Mouse (Mus musculus) MEL (cell line): Measurements from ENCODE around the gene Men1. TPM values are rescaled to one million over a fixed set of nuclear protein-coding genes. Genes with fewer than 3 reads are reported as not detected.
A peak's percentile ranks its signal among the peaks of the same experiment; 100 is the strongest.
"Not testable (repeated sequence)": the region's sequence is repeated elsewhere in the genome, so short reads cannot be mapped to it uniquely, and the experiment has no call there.

ENCODE experiments used
- DNase-seq: peaks from one replicate; pipeline ENCODE4 v3.0.0; 2011; ENCODE audit warnings: low read depth, low spot score
- H3K27ac ChIP-seq: 2 replicates; pipeline ENCODE4 v1.5.1; 2012; ENCODE audit warnings: low read depth, mild to moderate bottlenecking, control low read depth, low read length, moderate library complexity; ENCODE audit not compliant: control insufficient read depth
- H3K27me3 ChIP-seq, 2 experiments: fragments of 150-350 bp in 1 of 2; sonication (generic) in 1 of 2; 2 replicates each; pipeline ENCODE4 v1.6.1; 2012; ENCODE audit warnings: low read length in 2 of 2, mild to moderate bottlenecking in 2 of 2, improper control_type of control experiment in 1 of 2, moderate library complexity in 1 of 2; ENCODE audit not compliant: insufficient read depth in 2 of 2, control insufficient read depth in 1 of 2
- H3K36me3 ChIP-seq, 2 experiments: 2 replicates each; pipeline ENCODE4 v1.6.1; 2012 to 2014; ENCODE audit warnings: low read length in 2 of 2, improper control_type of control experiment in 1 of 2, inconsistent platforms in 1 of 2, mild to moderate bottlenecking in 1 of 2; ENCODE audit not compliant: insufficient read depth in 2 of 2, control insufficient read depth in 1 of 2
- H3K4me1 ChIP-seq, 2 experiments: fragments of 150-350 bp in 1 of 2; sonication (generic) in 1 of 2; 2 replicates each; pipeline ENCODE4 v1.6.1; 2012; ENCODE audit warnings: low read length in 2 of 2, improper control_type of control experiment in 1 of 2, mild to moderate bottlenecking in 1 of 2; ENCODE audit not compliant: insufficient read depth in 2 of 2, control insufficient read depth in 1 of 2
- H3K4me3 ChIP-seq, 2 experiments: fragments of 150-350 bp in 1 of 2; sonication (generic) in 1 of 2; 2 replicates each; pipeline ENCODE4 v1.5.1; 2012; ENCODE audit warnings: low read depth in 2 of 2, low read length in 2 of 2, mild to moderate bottlenecking in 2 of 2, moderate library complexity in 2 of 2, control low read depth in 1 of 2, improper control_type of control experiment in 1 of 2; ENCODE audit not compliant: control insufficient read depth in 1 of 2, insufficient read depth in 1 of 2
- H3K79me2 ChIP-seq: 2 replicates; pipeline ENCODE4 v1.6.1; 2012; ENCODE audit warnings: mild to moderate bottlenecking, low read length, moderate library complexity; ENCODE audit not compliant: control insufficient read depth, poor library complexity, insufficient read depth
- H3K9ac ChIP-seq: 2 replicates; pipeline ENCODE4 v1.6.1; 2012; ENCODE audit warnings: low read depth, mild to moderate bottlenecking, control low read depth, low read length, moderate library complexity; ENCODE audit not compliant: control insufficient read depth, poor library complexity, severe bottlenecking
- H3K9me3 ChIP-seq: fragments of 150-350 bp; sonication (generic); replicated peaks from 2 replicates; pipeline ENCODE4 v1.6.1; 2012; ENCODE audit warnings: mild to moderate bottlenecking, low read length, improper control_type of control experiment, moderate library complexity; ENCODE audit not compliant: insufficient read depth
- CTCF ChIP-seq, 3 experiments: IDR thresholded peaks in 2 of 3; conservative IDR thresholded peaks in 1 of 3; 2 replicates each; pipeline ENCODE4 v1.5.1; 2011 to 2012; ENCODE audit warnings: low read length in 3 of 3, low read depth in 2 of 3, mild to moderate bottlenecking in 2 of 3, improper control_type of control experiment in 1 of 3, inconsistent platforms in 1 of 3, mixed read lengths in 1 of 3, moderate library complexity in 1 of 3; ENCODE audit not compliant: control insufficient read depth in 1 of 3, insufficient read depth in 1 of 3, poor library complexity in 1 of 3, severe bottlenecking in 1 of 3
- E2F4 ChIP-seq: IDR thresholded peaks from 2 replicates; pipeline ENCODE4 v1.6.1; 2011; ENCODE audit warnings: low read depth, low read length, improper control_type of control experiment, borderline replicate concordance
- HCFC1 ChIP-seq: IDR thresholded peaks from 2 replicates; pipeline ENCODE4 v1.6.1; 2012; ENCODE audit warnings: low read depth, mild to moderate bottlenecking, inconsistent platforms, low read length, improper control_type of control experiment, moderate library complexity
- JUND ChIP-seq: IDR thresholded peaks from 2 replicates; pipeline ENCODE4 v1.6.1; 2011; ENCODE audit warnings: low read depth, mild to moderate bottlenecking, improper control_type of control experiment, low read length
- KAT2A ChIP-seq: conservative IDR thresholded peaks from 2 replicates; pipeline ENCODE4 v1.6.1; 2012; ENCODE audit warnings: low read depth, low read length, improper control_type of control experiment, inconsistent platforms
- MAX ChIP-seq: IDR thresholded peaks from 2 replicates; pipeline ENCODE4 v1.6.1; 2011; ENCODE audit warnings: low read length, improper control_type of control experiment
- MEF2A ChIP-seq: IDR thresholded peaks from 2 replicates; pipeline ENCODE4 v1.6.1; 2014; ENCODE audit warnings: low read depth, mild to moderate bottlenecking, inconsistent platforms, low read length, improper control_type of control experiment; ENCODE audit not compliant: poor library complexity, insufficient replicate concordance, severe bottlenecking; ENCODE audit errors: extremely low read depth
- MYB ChIP-seq: IDR thresholded peaks from 2 replicates; pipeline ENCODE4 v1.6.1; 2011; ENCODE audit warnings: mild to moderate bottlenecking, low read depth, low read length, improper control_type of control experiment
- NELFE ChIP-seq: IDR thresholded peaks from 2 replicates; pipeline ENCODE4 v1.6.1; 2011; ENCODE audit warnings: low read depth, low read length, improper control_type of control experiment
- RAD21 ChIP-seq: IDR thresholded peaks from 2 replicates; pipeline ENCODE4 v1.6.1; 2011; ENCODE audit warnings: mild to moderate bottlenecking, low read depth, low read length, improper control_type of control experiment
- TBP ChIP-seq: IDR thresholded peaks from 2 replicates; pipeline ENCODE4 v1.8.0; 2011; ENCODE audit warnings: low read depth, low read length, improper control_type of control experiment
- ZKSCAN1 ChIP-seq: IDR thresholded peaks from 2 replicates; pipeline ENCODE4 v1.6.1; 2012; ENCODE audit warnings: low read depth, mild to moderate bottlenecking, inconsistent platforms, low read length, improper control_type of control experiment, moderate library complexity
- polyA plus RNA-seq, 2 experiments: library from polyadenylated mRNA; stranded (reverse) in 1 of 2; unstranded in 1 of 2; fragments of >175 nt in 1 of 2; fragments of >200 nt in 1 of 2; gene quantifications; 2 replicates each; pipeline versions ENCODE4 v1.2.1 to v1.2.4; 2012; ENCODE audit warnings: low replicate concordance in 2 of 2, low read depth in 1 of 2; ENCODE audit not compliant: insufficient read length in 2 of 2, insufficient read depth in 1 of 2, missing spikeins in 1 of 2
- total RNA-seq: library from RNA; depleted of rRNA; stranded (reverse); fragments of 300-350 nt; gene quantifications from 2 replicates; pipeline ENCODE4 v1.2.3, GENCODE M21; 2012

Men1 gene
- total and polyA plus RNA-seq, 3 experiments, result 39.4 to 132 TPM; not detected in 1

DNA sequence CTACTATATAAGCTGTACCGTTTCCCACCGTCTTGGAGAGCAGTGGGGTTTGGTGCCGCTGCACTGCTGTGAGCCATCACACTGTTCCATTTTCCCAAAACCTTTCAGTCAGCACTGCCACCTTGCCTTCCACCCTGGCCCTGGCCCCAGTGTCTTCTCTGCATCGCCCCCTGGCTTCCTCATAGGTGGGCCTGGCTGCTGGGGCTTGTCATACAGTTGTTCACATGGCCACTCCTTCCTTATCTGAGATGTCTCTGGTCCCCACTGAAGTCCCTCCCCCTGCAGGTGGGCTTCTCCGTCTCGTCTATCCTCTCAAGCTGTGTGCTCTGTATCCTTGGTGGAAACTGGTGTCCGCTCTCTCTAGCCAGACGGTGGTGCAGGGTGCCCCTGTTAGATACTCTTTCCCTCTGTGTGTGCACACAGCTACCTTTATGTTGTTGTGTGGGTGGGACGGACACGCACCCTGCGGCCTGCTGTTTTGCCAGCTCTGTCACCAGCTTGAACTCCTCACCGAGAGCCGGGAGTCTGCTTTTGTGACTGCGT lies 45.0 kb upstream of the Men1 start:
- H3K27ac ChIP-seq, result no peak overlapping the region
- no peaks in the 10 kb centered on the region for H3K27me3 ChIP-seq
- no peak overlapping the region for H3K9ac ChIP-seq
- H3K79me2 ChIP-seq, result peaks cover 4% of the 10 kb centered on the region
- H3K4me1 ChIP-seq, result peaks cover 14 to 19% of the 10 kb centered on the region in 2 experiments
- H3K4me3 ChIP-seq, result no peak overlapping the region
- peaks cover 6 to 16% of the 10 kb centered on the region in 2 experiments for H3K36me3 ChIP-seq
- no peak for TF ChIP-seq MYB
- TF ChIP-seq NELFE, result no peak
- no peak for TF ChIP-seq JUND
- peak in 1 of 3 experiments; percentile 14; a peak in 1 of 6 replicates for TF ChIP-seq CTCF (IDR thresholded peaks at IDR 0.05 in 2 of 3, conservative IDR thresholded peaks at IDR 0.05 in 1 of 3; ENCODE audit: control insufficient read depth in 1 of 3, insufficient read depth in 1 of 3, low read depth in 2 of 3, low read length in 3 of 3, poor library complexity in 1 of 3, severe bottlenecking in 1 of 3)
- no peak for TF ChIP-seq TBP
- no peak for DNase-seq
- no peaks in the 10 kb centered on the region for H3K9me3 ChIP-seq

DNA sequence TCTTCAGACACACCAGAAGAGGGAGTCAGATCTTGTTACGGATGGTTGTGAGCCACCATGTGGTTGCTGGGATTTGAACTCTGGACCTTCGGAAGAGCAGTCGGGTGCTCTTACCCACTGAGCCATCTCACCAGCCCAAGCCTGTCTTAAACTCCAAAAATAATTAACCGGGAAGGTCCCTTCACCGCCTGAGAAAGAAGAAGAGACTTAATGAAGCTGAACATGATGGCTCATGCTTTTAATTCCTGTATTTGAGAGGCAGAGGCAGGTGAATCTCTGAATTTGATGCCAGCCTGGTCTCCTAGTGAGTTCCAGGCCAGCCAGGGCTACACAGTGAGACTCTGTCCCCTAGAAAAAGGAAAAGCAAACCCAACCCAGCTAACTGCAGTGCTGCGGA lies 44.1 kb upstream of the Men1 start:
- H3K4me1 ChIP-seq, result peaks cover 4 to 11% of the 10 kb centered on the region in 2 experiments
- not testable (repeated sequence) for H3K4me3 ChIP-seq, H3K9ac ChIP-seq, H3K27me3 ChIP-seq, DNase-seq, H3K9me3 ChIP-seq, H3K27ac ChIP-seq, H3K36me3 ChIP-seq, H3K79me2 ChIP-seq

DNA sequence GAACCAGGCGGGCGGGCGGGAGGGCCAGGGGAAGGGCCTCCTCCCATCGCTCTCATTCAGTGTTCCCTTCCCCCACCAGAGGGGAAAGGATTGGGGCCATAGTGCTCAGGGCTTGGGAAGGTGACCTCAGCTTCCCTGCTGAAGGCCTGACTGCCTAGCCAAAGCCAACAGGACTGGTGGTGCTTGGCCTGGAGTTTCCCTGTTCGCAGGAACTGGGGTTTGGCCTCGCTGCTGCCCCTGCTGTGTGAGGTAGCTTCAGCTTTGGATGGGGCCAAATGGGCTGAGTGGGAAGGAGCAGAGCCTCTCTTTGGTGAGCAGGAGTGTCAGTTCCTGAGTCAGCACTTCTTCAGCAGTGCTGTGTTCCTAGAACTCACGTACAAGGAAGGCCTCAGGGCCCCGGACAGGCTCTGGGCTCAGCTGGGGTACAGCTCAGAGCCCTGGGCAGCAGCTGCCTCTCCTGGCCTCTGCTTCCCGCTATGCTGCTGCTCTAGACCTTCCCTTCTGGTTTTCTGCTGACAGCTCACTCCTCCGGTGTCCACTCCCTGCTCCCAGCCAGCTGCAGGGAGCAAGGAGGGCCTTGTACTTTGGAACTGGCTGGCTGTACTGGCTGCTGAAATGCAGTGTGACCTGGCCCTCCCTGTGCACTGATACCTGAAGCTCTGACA lies 43.5 kb upstream of the Men1 start:
- no peak overlapping the region for H3K4me3 ChIP-seq
- no peak overlapping the region for H3K9ac ChIP-seq
- peaks cover 0 to 11% of the 10 kb centered on the region in 2 experiments for H3K4me1 ChIP-seq
- no peak for DNase-seq
- H3K79me2 ChIP-seq, result peaks cover 4% of the 10 kb centered on the region; the same call in 1 of the 2 replicates
- no peaks in the 10 kb centered on the region for H3K9me3 ChIP-seq
- peaks cover 3 to 8% of the 10 kb centered on the region in 2 experiments for H3K36me3 ChIP-seq
- H3K27me3 ChIP-seq, result no peaks in the 10 kb centered on the region
- TF ChIP-seq RAD21 (no peak), ZKSCAN1 (no peak), TBP (no peak), MAX (no peak), KAT2A (no peak), HCFC1 (no peak), MEF2A (no peak), E2F4 (no peak)
- no peak overlapping the region for H3K27ac ChIP-seq
